Mouse (Mus musculus) E14TG2a.4 (cell line): ENCODE data around the gene Sycp2l.

Experiments
- CTCF ChIP-seq: conservative IDR thresholded peaks from 2 replicates; pipeline ENCODE4 v1.5.1; 2014; ENCODE audit warnings: low read length
- POU5F1 ChIP-seq: IDR thresholded peaks from 2 replicates; pipeline ENCODE4 v1.6.1; 2014; ENCODE audit warnings: low read length, borderline replicate concordance

DNA sequence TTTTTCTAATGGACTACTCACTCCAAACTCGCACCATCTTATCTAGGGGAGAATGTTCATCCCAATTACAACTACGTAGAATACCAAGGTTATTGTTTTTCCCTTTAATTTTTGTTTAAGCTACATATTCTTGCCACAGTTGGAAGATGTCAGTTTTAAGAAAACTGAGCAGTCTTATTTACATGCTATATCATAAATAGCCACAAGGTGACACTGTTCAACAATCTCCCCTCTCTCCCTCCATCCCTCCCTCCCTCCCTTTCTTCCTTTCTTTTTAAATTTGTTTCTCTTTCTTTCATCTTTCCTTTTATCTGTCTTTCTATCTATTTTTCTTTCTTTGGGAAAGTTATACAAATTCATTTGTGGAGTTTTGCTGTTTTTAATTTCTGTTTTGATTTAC is 29.0 kb upstream of the Sycp2l start:
- TF ChIP-seq CTCF (peak; percentile 41), POU5F1 (no peak)
